Mouse (Mus musculus): ENCODE results near the gene Dennd4a.

Dennd4a gene

DNA sequence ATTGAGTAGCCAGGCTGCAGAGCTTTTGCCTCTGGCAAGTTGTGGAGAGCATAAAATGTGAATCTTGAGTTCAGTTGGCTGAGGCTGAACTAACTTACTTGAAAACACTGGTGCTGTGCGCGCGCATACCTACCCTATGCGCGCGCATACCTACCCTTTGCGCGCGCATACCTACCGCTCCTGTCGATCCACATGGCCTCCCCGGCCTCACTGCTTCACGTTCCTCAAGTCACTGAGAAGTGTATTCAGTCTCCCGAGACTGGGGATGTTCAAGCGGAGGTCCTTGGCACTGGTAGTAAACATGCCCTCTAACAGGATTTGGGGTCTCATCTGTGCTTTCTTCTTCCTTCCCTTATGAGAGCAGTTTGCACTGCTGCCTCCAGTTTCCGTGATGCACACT, 107.4 kb downstream of the Dennd4a start:
- peak; percentile 61 for DNase-seq (ENCODE audit: low spot score)

DNA sequence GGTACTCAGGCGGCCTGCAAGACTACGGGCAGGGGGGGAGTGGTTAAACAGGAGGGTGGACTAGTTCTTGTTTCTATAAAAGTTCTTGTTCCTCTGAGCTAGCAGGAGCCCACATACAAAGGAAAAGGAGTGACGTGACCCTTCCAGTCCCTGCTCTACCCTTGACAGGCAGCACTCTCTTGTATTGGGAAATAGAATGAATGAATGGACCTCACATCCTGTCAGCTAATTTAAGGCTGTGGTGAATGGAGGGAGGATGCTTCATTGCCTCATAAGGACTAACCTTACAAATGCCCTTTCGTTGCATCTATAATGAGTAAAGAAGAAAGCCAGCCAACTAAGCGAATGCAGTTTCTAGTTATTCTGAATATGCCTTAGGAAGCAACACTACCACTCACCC, 114.6 kb downstream of the Dennd4a start:
- DNase-seq (ENCODE audit: low spot score) = no peak

DNA sequence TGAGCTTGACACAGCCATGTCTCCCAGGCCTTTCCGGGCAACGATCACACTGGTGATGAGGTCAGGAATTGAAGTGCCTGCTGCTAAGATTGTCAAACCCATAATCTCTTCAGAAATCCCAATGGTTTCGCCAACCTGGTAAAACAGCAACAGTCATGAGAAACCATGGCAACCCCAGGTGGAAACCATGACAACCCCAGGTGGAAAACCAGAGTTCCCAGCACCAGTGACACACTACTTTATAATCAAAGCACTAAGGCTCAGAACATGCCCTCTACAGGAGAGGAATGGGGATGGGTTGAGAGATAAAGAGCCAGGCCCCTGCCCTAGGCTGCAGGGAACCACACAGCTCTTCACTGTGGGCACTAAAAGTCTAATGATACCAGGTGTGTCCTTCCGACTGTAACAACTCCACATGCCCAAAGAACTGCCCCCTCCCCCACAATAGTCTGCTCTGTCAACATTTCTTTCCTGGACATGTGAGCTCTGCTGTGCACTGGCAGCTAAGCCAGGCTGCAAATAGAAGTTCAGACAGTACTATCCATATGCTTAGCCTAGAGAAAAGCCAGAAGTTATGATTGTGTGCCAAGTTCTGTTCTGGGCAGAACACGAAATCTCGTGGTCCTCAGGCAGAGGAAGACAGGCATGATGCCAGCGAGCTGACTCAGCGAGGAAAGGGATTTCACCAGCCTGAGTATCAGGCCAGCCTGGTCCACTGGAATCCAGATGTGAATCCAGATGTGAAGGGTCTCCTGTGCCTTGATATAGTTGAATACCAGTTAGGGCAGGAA, 115.3 kb downstream of the Dennd4a start:
- peak; percentile 60 for DNase-seq (ENCODE audit: low spot score)

DNA sequence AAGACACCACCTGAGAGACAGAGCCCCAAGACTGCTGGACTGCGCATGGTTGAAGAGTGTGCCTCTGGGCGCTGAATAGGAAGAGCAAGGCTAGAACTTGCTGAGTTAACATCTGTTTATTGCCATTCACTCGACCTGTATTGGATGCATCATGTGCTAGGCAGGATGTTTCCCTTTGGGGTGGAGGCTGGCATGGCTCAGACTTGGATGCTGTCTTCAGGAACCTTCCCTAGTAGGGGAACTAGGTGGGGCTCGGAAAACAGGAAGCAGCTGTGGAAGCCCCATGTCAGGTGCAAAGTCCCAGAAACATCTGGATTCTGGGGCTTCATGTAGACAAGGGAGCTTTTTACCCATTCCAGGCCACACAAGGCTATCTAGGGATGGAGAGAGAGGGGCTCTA, 119.1 kb downstream of the Dennd4a start:
- no peak for DNase-seq (ENCODE audit: low spot score)

DNA sequence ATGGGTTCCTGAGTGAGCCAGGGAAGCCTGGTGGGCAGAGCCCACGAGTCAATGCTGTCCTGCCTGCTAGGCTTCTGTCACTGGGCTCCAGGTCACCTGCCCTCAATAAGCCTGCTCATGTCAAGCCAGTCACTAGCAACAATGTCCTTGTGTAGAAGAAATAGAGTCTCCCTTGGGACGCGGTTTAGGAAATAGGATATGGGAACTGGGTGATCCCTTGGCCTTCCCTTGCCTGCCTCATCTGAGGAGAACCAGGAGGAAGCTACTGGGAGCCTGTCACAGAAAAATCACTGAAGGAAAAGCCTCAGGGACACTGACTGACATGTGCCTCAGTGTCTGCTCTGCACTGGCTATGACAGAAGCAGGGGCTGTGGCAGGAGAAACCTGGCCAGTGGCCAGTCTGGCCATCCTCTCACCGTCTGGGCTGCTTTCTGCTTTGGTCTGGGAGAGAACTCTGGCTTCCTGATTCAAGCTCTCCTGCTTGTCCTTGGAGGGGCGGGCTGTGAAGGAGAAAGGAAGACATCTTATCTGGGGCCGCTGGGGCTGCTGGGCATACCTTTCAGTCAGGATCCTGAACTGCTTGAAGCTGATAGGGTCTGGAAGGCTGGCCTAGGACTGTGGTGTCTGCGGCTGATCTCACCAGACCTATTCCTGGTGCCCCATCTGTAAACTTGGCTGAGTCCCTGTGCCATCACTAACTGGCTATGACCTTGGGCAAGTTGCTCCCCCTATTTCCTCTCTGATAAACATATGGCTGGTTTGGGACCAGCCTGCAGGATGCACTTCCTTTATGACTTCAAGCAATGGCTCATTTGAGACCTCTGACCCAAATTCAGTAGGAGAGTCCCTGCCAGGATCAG, 120.8 kb downstream of the Dennd4a start:
- DNase-seq (ENCODE audit: low spot score) = no peak

DNA sequence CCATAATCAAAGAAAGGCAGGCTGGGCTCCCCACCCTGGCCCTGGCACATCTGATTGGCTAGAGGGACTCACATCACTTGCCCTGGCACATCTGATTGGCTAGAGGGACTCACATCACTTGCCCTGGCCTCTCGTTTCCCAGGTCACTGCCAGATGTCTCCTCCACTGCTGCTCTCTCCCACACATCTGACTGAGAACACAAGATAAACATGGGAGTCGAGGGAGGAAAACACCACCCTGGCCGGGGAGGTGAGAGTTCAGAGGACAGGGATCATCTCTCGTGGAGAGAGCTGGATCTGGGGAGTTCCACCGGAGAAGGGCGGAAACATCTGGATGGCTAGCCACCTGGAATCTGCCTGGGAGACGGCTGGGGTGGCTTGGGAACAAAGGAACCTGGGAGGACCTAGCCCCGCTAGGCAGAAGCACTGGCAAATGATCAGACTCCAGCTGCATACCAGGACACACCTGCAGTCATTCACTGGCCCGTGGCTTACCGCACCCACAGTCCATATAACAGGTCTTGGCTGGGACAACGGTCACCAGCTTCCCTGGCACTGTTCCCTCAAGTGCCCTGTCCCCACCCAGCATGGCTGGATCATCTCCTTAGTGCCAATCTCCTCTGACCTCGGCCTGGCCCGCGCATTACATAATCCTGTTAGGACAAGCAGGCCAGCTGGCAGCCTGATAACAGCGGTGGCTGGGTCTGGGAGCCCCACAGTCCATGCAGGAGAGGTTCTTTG, 123.0 kb downstream of the Dennd4a start:
- peak; percentile 71 for DNase-seq (ENCODE audit: low spot score)

DNA sequence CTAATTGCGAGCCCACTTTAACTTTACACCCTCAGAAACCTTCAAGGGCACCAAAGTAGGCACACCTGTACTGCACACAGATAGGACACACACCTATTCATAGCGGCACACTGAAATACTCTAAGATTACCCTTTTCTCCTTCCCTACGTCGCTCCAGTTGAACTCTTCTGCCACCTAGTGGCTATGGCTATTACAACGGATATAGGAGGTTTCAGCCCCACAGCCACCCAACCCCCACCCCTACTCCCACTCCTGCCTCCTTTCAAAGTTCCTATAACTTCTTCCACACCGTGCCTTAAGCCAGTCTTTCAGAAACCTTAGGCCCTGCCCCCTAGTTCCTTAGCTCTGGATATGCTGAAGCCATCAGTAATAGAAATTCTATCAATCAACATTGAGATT, 125.4 kb downstream of the Dennd4a start:
- peak; percentile 76 for DNase-seq (ENCODE audit: low spot score)

DNA sequence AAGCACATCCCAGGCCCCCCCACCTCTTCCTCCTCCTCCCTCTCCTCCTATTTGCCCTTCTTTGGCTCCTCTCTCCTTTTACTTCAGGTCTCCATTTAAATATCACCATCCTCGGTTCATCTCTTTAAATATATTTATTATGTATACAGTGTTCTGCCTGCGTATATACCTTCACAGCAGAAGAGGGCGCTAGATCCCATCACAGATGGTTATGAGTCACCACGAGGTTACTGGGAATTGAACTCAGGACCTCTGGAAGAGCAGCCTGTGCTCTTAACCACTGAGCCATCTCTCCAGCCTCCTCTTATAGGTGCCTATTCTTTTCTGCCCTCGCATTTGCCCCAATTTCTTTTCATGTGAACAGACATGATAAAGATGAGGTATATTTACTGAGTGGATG, 126.4 kb downstream of the Dennd4a start:
- no peak for DNase-seq (ENCODE audit: low spot score)

DNA sequence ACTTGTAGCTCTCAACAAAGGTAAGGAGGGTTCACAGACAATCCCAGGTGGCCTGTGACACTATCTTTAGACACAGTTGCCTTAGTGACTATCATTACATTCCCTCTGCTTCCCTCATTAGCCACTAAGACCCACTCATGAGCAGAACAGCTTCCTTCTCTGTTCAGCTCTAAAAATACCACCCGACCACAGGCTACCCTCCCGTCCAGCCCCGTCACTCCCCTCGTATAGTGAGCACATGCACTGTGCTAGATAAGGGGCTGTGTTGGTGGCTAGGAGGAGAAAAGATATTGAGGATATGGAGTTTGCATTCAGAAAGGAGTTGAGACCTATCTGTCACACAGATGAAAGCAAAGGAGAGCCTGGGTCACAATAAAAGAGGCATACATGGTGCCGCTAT, 127.4 kb downstream of the Dennd4a start:
- no peak for DNase-seq (ENCODE audit: low spot score)

DNA sequence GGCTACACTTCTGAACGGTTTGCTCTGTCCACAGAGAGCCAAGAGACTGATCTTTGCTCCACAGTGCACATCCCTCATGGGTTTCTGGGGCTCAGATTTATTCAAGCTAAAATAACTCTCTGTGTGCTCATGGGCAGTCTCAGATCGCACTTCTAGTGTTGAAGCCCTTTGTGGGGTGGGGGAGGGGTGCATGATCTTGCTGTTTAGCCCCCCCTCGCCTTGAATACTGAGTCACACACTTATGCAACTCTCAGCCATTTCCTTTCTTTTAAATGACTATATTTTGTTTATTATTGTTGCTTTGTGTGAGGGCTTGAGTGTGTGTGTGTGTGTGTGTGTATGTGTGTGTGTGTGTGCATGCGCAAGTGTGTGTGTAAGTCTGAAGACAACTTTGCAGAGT, 128.1 kb downstream of the Dennd4a start:
- no peak for DNase-seq (ENCODE audit: low spot score)

DNA sequence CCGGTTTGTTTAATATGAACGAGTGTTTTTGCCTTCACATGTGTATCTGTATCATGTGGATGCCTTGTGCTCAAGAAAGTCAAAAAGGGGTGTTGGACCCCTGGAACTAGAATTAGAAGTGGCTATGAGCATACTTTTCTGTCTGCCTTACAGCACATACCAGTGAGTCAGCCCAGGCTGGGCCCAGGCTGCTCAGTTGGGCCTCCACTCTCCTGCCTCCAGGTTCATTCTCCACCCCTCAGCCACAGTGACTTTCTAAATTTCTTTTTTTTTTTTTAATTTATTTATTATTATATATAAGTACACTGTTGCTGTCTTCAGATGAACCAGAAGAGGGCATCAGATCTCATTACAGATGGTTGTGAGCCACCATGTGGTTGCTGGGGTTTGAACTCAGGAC, 128.7 kb downstream of the Dennd4a start:
- DNase-seq (ENCODE audit: low spot score) = no peak

DNA sequence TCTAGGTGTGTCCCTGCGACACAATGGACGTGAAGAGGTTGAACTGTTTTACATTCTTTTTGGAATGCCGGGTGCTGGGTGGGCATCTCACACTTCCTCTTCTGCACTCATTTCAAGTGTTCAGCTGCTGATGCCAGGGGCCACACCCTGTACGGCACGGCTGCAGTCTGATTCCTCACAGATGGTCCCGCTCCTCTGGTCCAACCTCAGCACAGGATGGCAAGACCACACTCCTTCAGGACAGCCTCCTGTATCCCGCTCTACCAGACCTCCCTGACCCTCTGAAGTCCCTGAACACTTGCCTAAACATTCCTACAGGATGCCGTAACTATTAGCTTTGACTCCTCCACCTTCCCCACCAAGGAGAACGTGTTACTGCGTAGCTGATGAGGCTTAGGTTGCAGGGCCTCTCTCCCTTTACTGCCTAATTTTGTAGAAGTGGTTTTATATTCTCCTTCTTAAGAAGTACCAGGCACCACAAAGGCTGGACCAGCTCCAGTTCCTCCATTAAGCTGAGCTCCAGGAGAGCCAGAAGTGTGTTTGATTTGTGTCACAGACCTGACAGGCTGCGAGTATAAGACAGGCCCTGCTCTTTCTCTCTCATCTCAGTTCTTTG, 129.7 kb downstream of the Dennd4a start:
- DNase-seq (ENCODE audit: low spot score) = no peak

DNA sequence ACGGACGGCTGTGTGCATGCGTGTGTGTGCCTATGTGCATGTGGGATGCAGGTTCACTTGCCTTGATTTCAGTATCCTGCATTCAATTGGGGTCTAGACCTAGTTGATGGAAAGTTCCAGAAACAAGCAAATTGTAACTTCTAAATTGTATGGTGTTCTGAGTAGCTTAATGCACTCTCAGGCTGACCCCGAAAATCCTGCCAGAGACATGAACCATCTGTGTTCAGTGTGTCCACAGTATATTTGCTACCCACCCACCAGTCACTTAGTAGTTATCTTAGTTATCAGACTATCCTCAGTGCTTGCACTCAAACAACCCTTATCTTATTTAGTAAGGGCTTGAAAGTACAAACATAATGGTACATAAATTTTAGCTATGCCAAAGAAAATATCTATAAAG, 130.5 kb downstream of the Dennd4a start:
- no peak for DNase-seq (ENCODE audit: low spot score)

DNA sequence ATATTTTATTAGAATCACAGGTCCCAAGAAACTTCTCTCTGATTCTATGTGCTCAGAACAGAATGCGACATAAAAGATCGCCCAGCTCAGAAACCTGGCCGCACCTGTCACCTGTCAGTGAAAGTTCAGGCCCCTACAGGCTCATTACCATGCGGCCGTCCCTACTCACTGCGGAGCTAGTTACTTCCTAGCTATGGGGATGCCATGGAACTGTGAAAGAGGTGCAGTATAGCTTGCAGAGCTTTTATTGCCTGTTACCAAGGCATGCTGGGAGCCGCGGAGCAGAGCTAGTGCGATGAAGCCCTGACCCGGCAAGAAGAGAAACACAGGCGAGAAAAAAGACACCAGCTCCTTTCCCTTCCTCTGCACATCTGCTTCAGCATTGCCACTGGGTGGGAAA, 132.9 kb downstream of the Dennd4a start:
- DNase-seq (ENCODE audit: low spot score) = no peak

DNA sequence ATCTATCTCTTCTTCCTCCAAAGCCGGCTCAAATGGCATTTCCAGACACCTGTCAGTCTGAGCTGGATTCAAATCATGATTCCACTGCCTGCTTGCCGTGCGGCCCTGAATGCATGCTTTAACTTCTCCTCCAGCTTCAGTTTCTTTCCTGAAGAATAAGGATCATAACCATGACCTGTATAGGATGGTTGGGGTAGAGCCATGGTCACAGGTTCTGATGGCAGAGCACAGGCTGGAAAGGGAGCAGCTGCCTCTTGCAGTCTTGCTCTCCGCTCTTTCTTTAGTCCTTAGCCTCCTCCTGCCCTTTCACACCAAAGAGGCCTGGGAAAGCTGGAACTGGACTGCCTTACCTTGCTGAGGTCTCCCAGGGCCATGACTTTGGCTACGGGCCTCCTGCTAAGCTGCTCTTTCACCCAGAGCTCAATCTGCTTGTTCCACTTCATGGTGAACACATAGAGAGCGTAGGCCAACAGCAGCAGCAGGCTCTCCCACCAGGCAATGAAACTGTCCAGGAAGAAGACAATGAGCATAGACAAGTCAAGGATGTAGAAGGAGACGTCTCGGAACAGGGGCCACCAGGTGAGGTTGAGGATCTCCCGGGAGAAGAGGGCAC, 136.4 kb downstream of the Dennd4a start:
- DNase-seq (ENCODE audit: low spot score) = no peak

DNA sequence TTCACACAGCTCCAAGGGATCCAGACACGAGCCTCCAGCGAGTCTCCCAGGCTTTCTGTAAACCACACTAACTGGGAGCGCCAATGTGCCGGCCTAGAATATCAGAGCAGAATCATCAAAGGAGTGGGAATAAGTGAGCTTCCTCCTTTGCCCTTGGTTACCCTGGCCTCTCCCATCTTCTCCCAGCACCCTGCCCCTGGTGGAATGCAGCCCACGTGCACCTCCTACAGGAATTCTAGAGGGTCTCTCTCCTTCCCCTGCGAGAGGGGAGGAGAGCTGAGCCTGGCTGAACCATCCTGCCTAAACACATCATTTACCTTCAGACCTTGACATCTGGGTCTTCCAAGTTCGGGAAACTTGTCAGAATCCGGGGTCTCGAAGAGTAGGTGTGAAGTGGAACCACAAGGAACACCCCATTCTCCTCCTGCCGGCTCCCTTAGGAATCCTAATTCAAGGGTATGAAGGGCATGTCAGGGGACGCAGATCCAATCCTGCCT, 140.1 kb downstream of the Dennd4a start, which contains the start of gene Slc24a1:
Gene Slc24a1, minus strand, starts transcription at position 447 of the 497 bp plus-strand sequence.
- DNase-seq (ENCODE audit: low spot score) = no peak

DNA sequence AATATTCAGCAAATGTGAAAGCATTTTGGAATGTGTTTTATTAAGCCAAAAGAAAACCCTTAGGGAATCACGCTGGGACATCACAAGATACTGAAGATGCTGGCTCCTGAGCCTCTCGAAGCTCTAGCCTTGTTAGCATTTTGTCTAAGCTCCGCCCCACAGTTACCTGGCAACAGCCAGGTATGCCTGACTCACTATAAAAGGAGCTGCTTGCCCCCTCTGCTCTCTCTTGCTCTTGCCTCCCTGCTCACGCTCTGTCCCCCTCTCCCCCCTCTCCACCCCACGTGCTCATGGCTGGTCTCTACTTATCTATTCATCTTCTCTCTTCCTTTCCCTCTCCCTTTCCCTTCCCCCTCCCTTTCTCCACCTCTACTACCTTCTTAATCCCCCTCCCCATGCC, 140.9 kb downstream of the Dennd4a start:
- DNase-seq (ENCODE audit: low spot score) = no peak

DNA sequence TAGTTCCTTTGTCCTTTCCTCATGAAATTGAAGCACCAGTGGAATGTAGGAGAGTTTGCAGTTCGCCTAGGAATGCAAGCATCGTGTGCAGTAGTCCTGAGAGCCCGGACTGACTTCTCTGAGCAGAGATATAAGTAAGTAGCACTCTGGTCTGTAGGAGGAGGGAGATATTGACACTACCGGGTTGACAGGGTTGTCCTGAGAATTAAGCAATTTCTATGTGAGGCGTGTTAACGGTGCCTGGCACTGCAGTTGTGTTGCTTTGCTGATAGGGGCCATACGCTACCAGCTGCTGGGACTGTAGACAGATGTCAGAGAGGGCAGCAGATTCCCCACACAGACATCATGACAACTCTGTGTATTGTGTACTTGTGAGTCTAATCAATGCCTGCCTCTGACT, 142.1 kb downstream of the Dennd4a start:
- DNase-seq (ENCODE audit: low spot score) = no peak

DNA sequence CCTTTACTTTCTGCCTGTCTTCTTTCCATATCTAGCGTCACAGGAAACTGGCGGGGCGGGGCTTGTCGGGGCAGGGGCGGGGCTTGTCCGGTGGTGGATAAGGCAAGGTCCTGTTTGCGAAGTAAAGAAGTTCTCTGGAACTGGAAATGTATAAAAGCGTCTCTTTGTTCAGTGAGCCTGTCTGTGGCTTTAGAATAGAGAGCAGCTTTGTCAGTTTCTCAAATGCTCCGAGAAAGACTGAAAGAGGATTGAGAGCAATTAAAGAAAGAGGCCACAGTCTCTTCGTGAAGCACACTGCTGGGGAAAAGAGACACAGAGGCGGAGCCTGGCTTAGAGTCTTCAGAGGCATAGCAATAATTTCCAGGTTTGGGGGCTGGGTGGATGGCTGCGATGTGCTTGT, 145.2 kb downstream of the Dennd4a start:
- DNase-seq (ENCODE audit: low spot score) = no peak

DNA sequence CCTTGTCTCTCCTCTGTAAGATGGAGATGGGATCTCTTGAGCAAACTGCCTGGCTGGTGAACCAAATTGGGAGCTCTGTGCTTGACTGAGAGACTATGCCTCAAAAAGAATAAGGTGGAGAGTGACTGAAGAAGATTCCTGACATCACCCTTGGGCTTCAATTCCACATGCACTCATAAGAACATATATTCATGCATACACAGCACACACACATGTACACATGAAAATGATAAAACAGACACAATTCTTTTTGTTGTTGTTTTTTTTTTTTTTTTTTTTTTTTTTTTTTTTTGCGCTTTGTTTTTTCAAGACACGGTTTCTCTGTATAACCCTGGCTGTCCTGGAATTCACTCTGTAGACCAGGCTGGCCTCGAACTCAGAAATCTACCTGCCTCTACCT, 146.1 kb downstream of the Dennd4a start:
- no peak for DNase-seq (ENCODE audit: low spot score)

Measured in testis, postnatal 10 days (tissue).